In the genomic region with DNA sequence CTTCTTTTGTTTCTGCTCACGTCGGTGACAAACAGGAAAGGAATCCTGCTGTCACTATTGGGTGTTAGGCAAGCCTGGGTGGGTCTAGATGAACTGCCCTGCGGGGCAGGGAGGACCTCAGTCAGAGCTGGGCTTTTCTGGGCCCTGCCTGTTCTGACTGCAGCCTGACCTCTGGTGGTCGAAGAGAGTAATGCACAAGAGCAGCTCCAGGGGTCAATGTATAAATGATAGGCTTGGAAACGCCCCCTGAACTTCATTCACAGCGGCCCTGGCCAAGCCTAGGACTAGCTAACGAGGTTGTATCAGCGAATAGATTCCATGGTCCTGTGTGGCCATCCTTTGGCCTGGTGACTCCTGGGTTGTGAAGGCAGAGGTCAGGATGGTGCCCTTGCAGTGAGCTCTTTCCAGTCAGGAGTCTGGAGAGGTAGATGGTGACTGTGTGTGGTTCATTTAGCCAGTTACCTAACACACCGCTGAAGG, we compare ENCODE assay signal across 9 mouse cellular contexts. TPM values are rescaled to one million over a fixed set of nuclear protein-coding genes. Genes with fewer than 3 reads are reported as not detected.
A peak's percentile ranks its signal among the peaks of the same experiment; 100 is the strongest.
DNase-seq lines count a peak whose midpoint lies in the region; ATAC-seq and TF ChIP-seq lines count a peak whose summit lies in the region.
"Had no signal": no experiment of that assay in that cellular context is flagged by ENCODE, and none has a peak within 500 bp of the region (broad histone marks: within the 10 kb centered on the region; RNA-seq: fewer than 3 reads in every experiment).

No protein-coding gene starts in this region.

- peaks cover 28% of the 10 kb centered on the region for H3K4me1 ChIP-seq in E14TG2a.4 (replicated peaks; ENCODE audit: low read depth, low read length)
- no peaks in the 10 kb centered on the region for H3K4me1 ChIP-seq in forebrain, embryonic 11.5 days (replicated peaks; ENCODE audit: control insufficient read depth, insufficient read depth, low read length)
- no peaks in the 10 kb centered on the region for H3K4me1 ChIP-seq in heart, postnatal 0 days (ENCODE audit: control insufficient read depth, insufficient read depth)
- H3K4me1 ChIP-seq in liver, embryonic 15.5 days (replicated peaks): peaks cover 12% of the 10 kb centered on the region; the same call in 1 of the 2 replicates
- 0 out of 2 replicates have a peak, but pooled peaks cover 3% of the 10 kb centered on the region for H3K4me1 ChIP-seq in neural tube, embryonic 11.5 days (ENCODE audit: control insufficient read depth, insufficient read depth, low read length)
- peaks cover 14% of the 10 kb centered on the region; the same call in 1 of the 2 replicates for H3K4me1 ChIP-seq in stomach, embryonic 15.5 days

- TF ChIP-seq CTCF in E14TG2a.4 (conservative IDR thresholded peaks at IDR 0.05; ENCODE audit: low read length): peak; percentile 92
- TF ChIP-seq CTCF in heart, postnatal 0 days (IDR thresholded peaks at IDR 0.05; ENCODE audit: low read depth): peak; percentile 87

- ATAC-seq in forebrain, embryonic 11.5 days (replicated peaks; ENCODE audit: low FRiP score): peak; percentile 64
- peak; percentile 60 for ATAC-seq in heart, postnatal 0 days (ENCODE audit: insufficient read depth, low read depth)
- 0 out of 2 replicates have a peak, but pooled peaks have one; percentile 13 for ATAC-seq in liver, embryonic 15.5 days (ENCODE audit: insufficient read depth)
- ATAC-seq in neural tube, embryonic 11.5 days (ENCODE audit: insufficient read depth, low FRiP score, low TSS enrichment): peak; percentile 71
- ATAC-seq in stomach, embryonic 15.5 days (ENCODE audit: insufficient read depth, low FRiP score, low read depth): peak; percentile 57; the same call in 1 of the 2 replicates

- H3K9ac ChIP-seq in forebrain, embryonic 11.5 days (ENCODE audit: low read length): no peak overlapping the region
- H3K9ac ChIP-seq in heart, postnatal 0 days (replicated peaks; ENCODE audit: low read depth, low read length): no peak overlapping the region
- no peak overlapping the region for H3K9ac ChIP-seq in liver, embryonic 15.5 days
- H3K9ac ChIP-seq in neural tube, embryonic 11.5 days (ENCODE audit: low read length): no peak overlapping the region
- no peak overlapping the region for H3K9ac ChIP-seq in stomach, embryonic 15.5 days
- H3K9ac ChIP-seq: heart, embryonic 13.5 days had no signal

- peak; percentile 55 for DNase-seq in c-Kit-positive CD71-positive TER-119-negative erythroid progenitor cells, embryonic 14.5 days (ENCODE audit: low read depth)
- peak; percentile 87 for DNase-seq in forebrain, embryonic 11.5 days (ENCODE audit: low spot score)
- DNase-seq in heart, postnatal 0 days (ENCODE audit: low spot score): peak; percentile 71
- DNase-seq in kidney, postnatal 25 days: peak; percentile 79 to 87
- DNase-seq in neural tube, embryonic 11.5 days (ENCODE audit: low spot score): peak; percentile 79

- H3K27me3 ChIP-seq in E14TG2a.4 (ENCODE audit: insufficient read depth, low read length): no peaks in the 10 kb centered on the region
- H3K27me3 ChIP-seq in forebrain, embryonic 11.5 days (ENCODE audit: control insufficient read depth, insufficient read depth, low read length): no peaks in the 10 kb centered on the region
- 0 out of 2 replicates have a peak, but pooled peaks cover 3% of the 10 kb centered on the region for H3K27me3 ChIP-seq in heart, postnatal 0 days (ENCODE audit: control insufficient read depth, insufficient read depth, low read length)
- no peaks in the 10 kb centered on the region for H3K27me3 ChIP-seq in liver, embryonic 15.5 days
- H3K27me3 ChIP-seq in neural tube, embryonic 11.5 days (ENCODE audit: control insufficient read depth, insufficient read depth, low read length): no peaks in the 10 kb centered on the region
- no peaks in the 10 kb centered on the region for H3K27me3 ChIP-seq in stomach, embryonic 15.5 days (replicated peaks)

- no peak overlapping the region for H3K4me3 ChIP-seq in E14TG2a.4 (replicated peaks; ENCODE audit: low read length)
- H3K4me3 ChIP-seq in forebrain, embryonic 11.5 days (ENCODE audit: low read depth, low read length): no peak overlapping the region
- no peak overlapping the region for H3K4me3 ChIP-seq in heart, postnatal 0 days (ENCODE audit: low read depth, low read length)
- no peak overlapping the region for H3K4me3 ChIP-seq in liver, embryonic 15.5 days (replicated peaks)
- H3K4me3 ChIP-seq in neural tube, embryonic 11.5 days (ENCODE audit: low read depth, low read length): no peak overlapping the region
- H3K4me3 ChIP-seq in stomach, embryonic 15.5 days (replicated peaks): no peak overlapping the region
- H3K4me3 ChIP-seq: heart, embryonic 13.5 days had no signal

- no peaks in the 10 kb centered on the region for H3K36me3 ChIP-seq in E14TG2a.4 (ENCODE audit: insufficient read depth, low read length)
- H3K36me3 ChIP-seq in forebrain, embryonic 11.5 days (ENCODE audit: control insufficient read depth, insufficient read depth, low read length): no peaks in the 10 kb centered on the region
- H3K36me3 ChIP-seq in heart, postnatal 0 days (replicated peaks; ENCODE audit: control insufficient read depth, insufficient read depth, low read length): no peaks in the 10 kb centered on the region
- H3K36me3 ChIP-seq in liver, embryonic 15.5 days (replicated peaks): no peaks in the 10 kb centered on the region
- H3K36me3 ChIP-seq in neural tube, embryonic 11.5 days (ENCODE audit: control insufficient read depth, insufficient read depth, low read length): no peaks in the 10 kb centered on the region
- no peaks in the 10 kb centered on the region for H3K36me3 ChIP-seq in stomach, embryonic 15.5 days
- H3K36me3 ChIP-seq: heart, embryonic 13.5 days had no signal

- WGBS in forebrain, embryonic 11.5 days: 8% methylated on average over 9 of the region's 9 CpGs
- 9% methylated on average over 9 of the region's 9 CpGs for WGBS in heart, postnatal 0 days
- WGBS in liver, embryonic 15.5 days (ENCODE audit: insufficient replicate concordance): 9% methylated on average over 9 of the region's 9 CpGs
- 13% methylated on average over 9 of the region's 9 CpGs for WGBS in neural tube, embryonic 11.5 days
- WGBS in stomach, embryonic 15.5 days: 11% methylated on average over 9 of the region's 9 CpGs

- no peak overlapping the region for H3K4me2 ChIP-seq in forebrain, embryonic 11.5 days (ENCODE audit: low read depth, low read length, severe bottlenecking)
- no peak overlapping the region for H3K4me2 ChIP-seq in heart, postnatal 0 days (ENCODE audit: low read depth, low read length)
- H3K4me2 ChIP-seq in liver, embryonic 15.5 days: no peak overlapping the region
- H3K4me2 ChIP-seq in neural tube, embryonic 11.5 days (ENCODE audit: low read depth): no peak overlapping the region
- no peak overlapping the region for H3K4me2 ChIP-seq in stomach, embryonic 15.5 days
- H3K4me2 ChIP-seq: heart, embryonic 13.5 days had no signal

- no peak for TF ChIP-seq EP300 in heart, postnatal 0 days (IDR thresholded peaks at IDR 0.05; ENCODE audit: low read depth)

- no peak overlapping the region for H3K27ac ChIP-seq in forebrain, embryonic 11.5 days (ENCODE audit: low read depth, low read length)
- H3K27ac ChIP-seq in heart, postnatal 0 days (ENCODE audit: low read depth): no peak overlapping the region
- H3K27ac ChIP-seq in liver, embryonic 15.5 days (replicated peaks): no peak overlapping the region
- H3K27ac ChIP-seq in neural tube, embryonic 11.5 days (ENCODE audit: low read depth, low read length): no peak overlapping the region
- H3K27ac ChIP-seq in stomach, embryonic 15.5 days: no peak overlapping the region
- H3K27ac ChIP-seq: heart, embryonic 13.5 days had no signal

- H3K9me3 ChIP-seq in E14TG2a.4 (ENCODE audit: low read length): peaks cover 23% of the 10 kb centered on the region
- H3K9me3 ChIP-seq in forebrain, embryonic 11.5 days (ENCODE audit: control insufficient read depth, low read length): no peaks in the 10 kb centered on the region
- 0 out of 2 replicates have a peak, but pooled peaks cover 5% of the 10 kb centered on the region for H3K9me3 ChIP-seq in heart, postnatal 0 days (replicated peaks; ENCODE audit: control insufficient read depth, low read length)
- H3K9me3 ChIP-seq in liver, embryonic 15.5 days (replicated peaks): no peaks in the 10 kb centered on the region
- H3K9me3 ChIP-seq in neural tube, embryonic 11.5 days (ENCODE audit: control insufficient read depth, low read length): no peaks in the 10 kb centered on the region; the same call in 1 of the 2 replicates
- no peaks in the 10 kb centered on the region for H3K9me3 ChIP-seq in stomach, embryonic 15.5 days
- H3K9me3 ChIP-seq: heart, embryonic 13.5 days had no signal

RNA-seq across cellular contexts. Expression of a gene that starts 27.4 kb away (rescaled TPM):
- polyA plus RNA-seq in forebrain, embryonic 11.5 days (2014; fragmentation: Nextera tagmentation; extraction: Ambion mirVana): 251 and 261 TPM in 2 replicates
- 81.4 and 119 TPM in 2 replicates for total RNA-seq in heart, postnatal 0 days (2014; rRNA removed; ENCODE audit: low replicate concordance)
- polyA plus RNA-seq in heart, postnatal 0 days (2015; fragmentation: Nextera tagmentation; extraction: Ambion mirVana): 232 and 239 TPM in 2 replicates
- polyA plus RNA-seq in liver, embryonic 15.5 days (2015; fragmentation: Nextera tagmentation; extraction: Ambion mirVana): 94.4 and 105 TPM in 2 replicates
- 290 and 299 TPM in 2 replicates for polyA plus RNA-seq in neural tube, embryonic 11.5 days (2014; fragmentation: Nextera tagmentation; extraction: Ambion mirVana)
- 184 and 210 TPM in 2 replicates for polyA plus RNA-seq in stomach, embryonic 15.5 days (2015; fragmentation: Nextera tagmentation; extraction: Ambion mirVana)

Comparison
In these comparisons a context has a peak if more than half of its experiments do, and no peak if none do; other contexts are left out.
1. ATAC-seq: peak in every context shown above with its lines; median percentile 71 in neural tube, embryonic 11.5 days; 64 in forebrain, embryonic 11.5 days; 60 in heart, postnatal 0 days; 57 in stomach, embryonic 15.5 days; 13 in liver, embryonic 15.5 days.